Mouse (Mus musculus) midbrain, embryonic 12.5 days (tissue): Measurements from ENCODE around the gene Grxcr1. TPM values are rescaled to one million over a fixed set of nuclear protein-coding genes. Genes with fewer than 3 reads are reported as not detected.

Experiments
- ATAC-seq: fragments of 200-750 bp; cut with Nextera tagmentation; 2 replicates; pipeline ENCODE4 v1.8.0; 2017; ENCODE audit warnings: low read depth, moderate TSS enrichment, moderate library complexity; ENCODE audit not compliant: low FRiP score
- H3K27ac ChIP-seq: fragments of 300-500 bp; sonication (generic); replicated peaks from 2 replicates; pipeline ENCODE4 v1.5.1; 2016; ENCODE audit warnings: mild to moderate bottlenecking
- H3K27me3 ChIP-seq: fragments of 300-500 bp; sonication (generic); 2 replicates; pipeline ENCODE4 v1.6.1; 2016; ENCODE audit warnings: mild to moderate bottlenecking
- H3K36me3 ChIP-seq: fragments of 300-500 bp; sonication (generic); 2 replicates; pipeline ENCODE4 v1.6.1; 2016
- H3K4me1 ChIP-seq: fragments of 300-500 bp; sonication (generic); 2 replicates; pipeline ENCODE4 v1.6.1; 2016
- H3K4me2 ChIP-seq: fragments of 300-500 bp; sonication (generic); replicated peaks from 2 replicates; pipeline ENCODE4 v1.6.1; 2016; ENCODE audit warnings: mild to moderate bottlenecking, moderate library complexity
- H3K4me3 ChIP-seq: fragments of 300-500 bp; sonication (generic); 2 replicates; pipeline ENCODE4 v1.5.1; 2016; ENCODE audit warnings: mild to moderate bottlenecking
- H3K9ac ChIP-seq: fragments of 300-500 bp; sonication (generic); replicated peaks from 2 replicates; pipeline ENCODE4 v1.6.1; 2016; ENCODE audit warnings: mild to moderate bottlenecking, moderate library complexity
- H3K9me3 ChIP-seq: fragments of 300-500 bp; sonication (generic); 2 replicates; pipeline ENCODE4 v1.6.1; 2016; ENCODE audit warnings: mild to moderate bottlenecking
- WGBS: fragments of 180-500 bp; shearing (Covaris S2); methylation state at CpG from one replicate; pipeline ENCODE4 v1.1.7; 2016; 5-methylcytosine and 5-hydroxymethylcytosine counted together
- polyA plus RNA-seq: library from polyadenylated mRNA; unstranded; fragments of >200 nt; fragmentation: Nextera tagmentation; extraction: Ambion mirVana; gene quantifications from 2 replicates; pipeline ENCODE4 v1.2.1, GENCODE M21; 2016

The Grxcr1 gene
- polyA plus RNA-seq: not detected in 2 replicates

GRCm38 (mm10) chr5:68031744-68032143 is at the start of gene Grxcr1:
Gene Grxcr1 (plus strand): TSS chr5:68031835.
- 89% methylated on average over 6 of the region's 6 CpGs for WGBS
- no peaks in the 10 kb centered on the region for H3K4me1 ChIP-seq
- no peaks in the 10 kb centered on the region for H3K27me3 ChIP-seq
- no peak for ATAC-seq
- no peak within 1 kb of the TSS for H3K4me3 ChIP-seq
- no peaks in the 10 kb centered on the region for H3K36me3 ChIP-seq
- no peak within 1 kb of the TSS for H3K4me2 ChIP-seq
- no peak within 1 kb of the TSS for H3K9ac ChIP-seq
- H3K27ac ChIP-seq: no peak within 1 kb of the TSS
- H3K9me3 ChIP-seq: no peaks in the 10 kb centered on the region

GRCm38 (mm10) chr5:67981946-67982526 is 49.6 kb upstream of the Grxcr1 start:
- 50% methylated on average over 3 of the region's 3 CpGs for WGBS
- Histone ChIP-seq H3K9ac (no peak overlapping the region), H3K27me3 (peaks cover 3% of the 10 kb centered on the region), H3K36me3 (no peaks in the 10 kb centered on the region), H3K4me2 (no peak overlapping the region), H3K4me1 (no peaks in the 10 kb centered on the region), H3K9me3 (no peaks in the 10 kb centered on the region), H3K27ac (no peak overlapping the region), H3K4me3 (no peak overlapping the region)
- ATAC-seq: no peak

GRCm38 (mm10) chr5:67990426-67990825 is 41.2 kb upstream of the Grxcr1 start:
- H3K4me1 ChIP-seq: no peaks in the 10 kb centered on the region
- no peaks in the 10 kb centered on the region for H3K27me3 ChIP-seq
- H3K4me2 ChIP-seq: no peak overlapping the region
- H3K4me3 ChIP-seq: no peak overlapping the region
- ATAC-seq: no peak
- H3K9ac ChIP-seq: no peak overlapping the region
- no peaks in the 10 kb centered on the region for H3K36me3 ChIP-seq
- H3K9me3 ChIP-seq: no peaks in the 10 kb centered on the region
- no peak overlapping the region for H3K27ac ChIP-seq

GRCm38 (mm10) chr5:68002611-68003010 is 29.0 kb upstream of the Grxcr1 start:
- H3K9ac ChIP-seq: no peak overlapping the region
- no peaks in the 10 kb centered on the region for H3K9me3 ChIP-seq
- H3K27me3 ChIP-seq: no peaks in the 10 kb centered on the region; the same call in 1 of the 2 replicates
- H3K4me1 ChIP-seq: no peaks in the 10 kb centered on the region; the same call in 1 of the 2 replicates
- 90% methylated on average over 6 of the region's 6 CpGs for WGBS
- H3K4me2 ChIP-seq: no peak overlapping the region
- H3K27ac ChIP-seq: no peak overlapping the region
- no peak for ATAC-seq
- H3K4me3 ChIP-seq: no peak overlapping the region
- H3K36me3 ChIP-seq: no peaks in the 10 kb centered on the region

- no peak for ATAC-seq
- Histone ChIP-seq H3K36me3 (no peaks in the 10 kb centered on the region), H3K4me2 (no peak overlapping the region), H3K27me3 (no peaks in the 10 kb centered on the region; the same call in 1 of the 2 replicates), H3K9me3 (no peaks in the 10 kb centered on the region), H3K9ac (no peak overlapping the region), H3K4me1 (no peaks in the 10 kb centered on the region; the same call in 1 of the 2 replicates), H3K27ac (no peak overlapping the region), H3K4me3 (no peak overlapping the region)
- 5% methylated on average over 2 of the region's 2 CpGs for WGBS
Measured at GRCm38 (mm10) chr5:68003904-68004303, 27.7 kb upstream of the Grxcr1 start.

GRCm38 (mm10) chr5:68004419-68004818 is 27.2 kb upstream of the Grxcr1 start:
- 39% methylated on average over 2 of the region's 2 CpGs for WGBS
- no peak overlapping the region for H3K4me2 ChIP-seq
- no peak for ATAC-seq
- H3K9me3 ChIP-seq: no peaks in the 10 kb centered on the region
- no peaks in the 10 kb centered on the region; the same call in 1 of the 2 replicates for H3K27me3 ChIP-seq
- no peak overlapping the region for H3K4me3 ChIP-seq
- no peak overlapping the region for H3K27ac ChIP-seq
- no peaks in the 10 kb centered on the region for H3K36me3 ChIP-seq
- H3K9ac ChIP-seq: no peak overlapping the region
- H3K4me1 ChIP-seq: no peaks in the 10 kb centered on the region; the same call in 1 of the 2 replicates

GRCm38 (mm10) chr5:68007074-68007473 is 24.6 kb upstream of the Grxcr1 start:
- WGBS: 92% methylated on average over 4 of the region's 4 CpGs
- no peak overlapping the region for H3K9ac ChIP-seq
- no peaks in the 10 kb centered on the region for H3K36me3 ChIP-seq
- no peaks in the 10 kb centered on the region; the same call in 1 of the 2 replicates for H3K4me1 ChIP-seq
- no peaks in the 10 kb centered on the region for H3K9me3 ChIP-seq
- no peak overlapping the region for H3K4me3 ChIP-seq
- no peaks in the 10 kb centered on the region; the same call in 1 of the 2 replicates for H3K27me3 ChIP-seq
- H3K27ac ChIP-seq: no peak overlapping the region
- no peak for ATAC-seq
- no peak overlapping the region for H3K4me2 ChIP-seq

- ATAC-seq: no peak
- H3K36me3 ChIP-seq: no peaks in the 10 kb centered on the region
- H3K9me3 ChIP-seq: no peaks in the 10 kb centered on the region
- H3K9ac ChIP-seq: no peak overlapping the region
- no peaks in the 10 kb centered on the region for H3K4me1 ChIP-seq
- no peak overlapping the region for H3K4me3 ChIP-seq
- H3K27ac ChIP-seq: no peak overlapping the region
- no peak overlapping the region for H3K4me2 ChIP-seq
- H3K27me3 ChIP-seq: no peaks in the 10 kb centered on the region; the same call in 1 of the 2 replicates
- 88% methylated on average over 3 of the region's 3 CpGs for WGBS
Measured at GRCm38 (mm10) chr5:68011569-68011968, 20.1 kb upstream of the Grxcr1 start.

- peak; percentile 38 for ATAC-seq
- Histone ChIP-seq H3K4me3 (no peak overlapping the region), H3K27me3 (no peaks in the 10 kb centered on the region), H3K9me3 (no peaks in the 10 kb centered on the region), H3K27ac (no peak overlapping the region), H3K4me2 (no peak overlapping the region), H3K9ac (no peak overlapping the region), H3K36me3 (no peaks in the 10 kb centered on the region), H3K4me1 (no peaks in the 10 kb centered on the region)
- WGBS: 26% methylated on average over 4 of the region's 4 CpGs
Measured at GRCm38 (mm10) chr5:68012618-68013017, 19.0 kb upstream of the Grxcr1 start.

- 82% methylated on average over 2 of the region's 2 CpGs for WGBS
- H3K9me3 ChIP-seq: no peaks in the 10 kb centered on the region
- no peak overlapping the region for H3K9ac ChIP-seq
- H3K4me3 ChIP-seq: no peak overlapping the region
- no peaks in the 10 kb centered on the region for H3K4me1 ChIP-seq
- no peaks in the 10 kb centered on the region for H3K36me3 ChIP-seq
- no peaks in the 10 kb centered on the region for H3K27me3 ChIP-seq
- ATAC-seq: no peak
- no peak overlapping the region for H3K27ac ChIP-seq
- no peak overlapping the region for H3K4me2 ChIP-seq
Measured at GRCm38 (mm10) chr5:68020870-68021269, 10.8 kb upstream of the Grxcr1 start.

GRCm38 (mm10) chr5:68026658-68027422 is 4.8 kb upstream of the Grxcr1 start:
- Histone ChIP-seq H3K27me3 (no peaks in the 10 kb centered on the region), H3K4me3 (no peak overlapping the region), H3K4me1 (no peaks in the 10 kb centered on the region), H3K36me3 (no peaks in the 10 kb centered on the region), H3K9ac (no peak overlapping the region), H3K9me3 (no peaks in the 10 kb centered on the region), H3K27ac (no peak overlapping the region), H3K4me2 (no peak overlapping the region)
- WGBS: 43% methylated on average over 2 of the region's 2 CpGs
- ATAC-seq: no peak

- no peak overlapping the region for H3K4me3 ChIP-seq
- H3K4me2 ChIP-seq: no peak overlapping the region
- H3K27ac ChIP-seq: no peak overlapping the region
- H3K36me3 ChIP-seq: no peaks in the 10 kb centered on the region
- 80% methylated on average over 4 of the region's 4 CpGs for WGBS
- no peak overlapping the region for H3K9ac ChIP-seq
- no peaks in the 10 kb centered on the region for H3K27me3 ChIP-seq
- H3K9me3 ChIP-seq: no peaks in the 10 kb centered on the region
- H3K4me1 ChIP-seq: no peaks in the 10 kb centered on the region
- no peak for ATAC-seq
Measured at GRCm38 (mm10) chr5:68027474-68027873, 4.2 kb upstream of the Grxcr1 start.
